Mouse (Mus musculus) liver, adult (tissue): ENCODE measurements around the gene Mmp8.

Source experiments
- GATA4 ChIP-seq: IDR thresholded peaks from 2 replicates; pipeline ENCODE4 v1.6.1; 2014; ENCODE audit warnings: mild to moderate bottlenecking, low read length; ENCODE audit not compliant: insufficient replicate concordance

Gene Mmp8

GRCm38 (mm10) chr9:7558221-7559017 lies at the start of gene Mmp8:
Gene Mmp8 (plus strand): TSS chr9:7558456.
- TF ChIP-seq GATA4: no peak

- no peak for TF ChIP-seq GATA4
Observed at GRCm38 (mm10) chr9:7509619-7510233, 48.5 kb upstream of the Mmp8 start.

GRCm38 (mm10) chr9:7517944-7518571 lies 40.2 kb upstream of the Mmp8 start:
- TF ChIP-seq GATA4: no peak

- no peak for TF ChIP-seq GATA4
Observed at GRCm38 (mm10) chr9:7526255-7526940, 31.9 kb upstream of the Mmp8 start.

- no peak for TF ChIP-seq GATA4
Observed at GRCm38 (mm10) chr9:7542763-7543162, 15.5 kb upstream of the Mmp8 start.

GRCm38 (mm10) chr9:7544923-7545457 lies 13.3 kb upstream of the Mmp8 start:
- TF ChIP-seq GATA4: no peak

- no peak for TF ChIP-seq GATA4
Observed at GRCm38 (mm10) chr9:7545471-7545870, 12.8 kb upstream of the Mmp8 start.

GRCm38 (mm10) chr9:7545920-7546319 lies 12.3 kb upstream of the Mmp8 start:
- TF ChIP-seq GATA4: no peak

- TF ChIP-seq GATA4: no peak
Observed at GRCm38 (mm10) chr9:7551943-7552342, 6.3 kb upstream of the Mmp8 start.

GRCm38 (mm10) chr9:7553536-7553935 lies 4.7 kb upstream of the Mmp8 start:
- TF ChIP-seq GATA4: no peak

- no peak for TF ChIP-seq GATA4
Observed at GRCm38 (mm10) chr9:7554382-7554781, 3.9 kb upstream of the Mmp8 start.

- no peak for TF ChIP-seq GATA4
Observed at GRCm38 (mm10) chr9:7560026-7560425, 1.8 kb downstream of the Mmp8 start.

- TF ChIP-seq GATA4: no peak
Observed at GRCm38 (mm10) chr9:7567376-7567775, 9.1 kb downstream of the Mmp8 start.

- TF ChIP-seq GATA4: no peak
Observed at GRCm38 (mm10) chr9:7567923-7568322, 9.7 kb downstream of the Mmp8 start.

- no peak for TF ChIP-seq GATA4
Observed at GRCm38 (mm10) chr9:7570485-7570884, 12.2 kb downstream of the Mmp8 start.
